Mouse (Mus musculus) myocyte (in vitro differentiated cells): ENCODE measurements at regions not wholly inside any gene's neighbourhood (a gene's known extent, or its start where the extent isn't known, plus 50 kb on each side); places are given as distances from the start of the nearest gene placed in this dataset.

Experiments used
- POLR2A ChIP-seq: IDR thresholded peaks from one replicate; pipeline ENCODE4 v1.6.1; 2011; ENCODE audit warnings: low read depth, mild to moderate bottlenecking, control low read depth, moderate library complexity; ENCODE audit not compliant: insufficient read length
- REST ChIP-seq: IDR thresholded peaks from one replicate; pipeline ENCODE4 v1.6.1; 2011; ENCODE audit warnings: mild to moderate bottlenecking, control low read depth, moderate library complexity; ENCODE audit not compliant: insufficient read depth, insufficient read length
- TCF3 ChIP-seq: IDR thresholded peaks from one replicate; pipeline ENCODE4 v1.6.1; 2011; ENCODE audit warnings: low read depth, control low read depth; ENCODE audit not compliant: insufficient read length

DNA sequence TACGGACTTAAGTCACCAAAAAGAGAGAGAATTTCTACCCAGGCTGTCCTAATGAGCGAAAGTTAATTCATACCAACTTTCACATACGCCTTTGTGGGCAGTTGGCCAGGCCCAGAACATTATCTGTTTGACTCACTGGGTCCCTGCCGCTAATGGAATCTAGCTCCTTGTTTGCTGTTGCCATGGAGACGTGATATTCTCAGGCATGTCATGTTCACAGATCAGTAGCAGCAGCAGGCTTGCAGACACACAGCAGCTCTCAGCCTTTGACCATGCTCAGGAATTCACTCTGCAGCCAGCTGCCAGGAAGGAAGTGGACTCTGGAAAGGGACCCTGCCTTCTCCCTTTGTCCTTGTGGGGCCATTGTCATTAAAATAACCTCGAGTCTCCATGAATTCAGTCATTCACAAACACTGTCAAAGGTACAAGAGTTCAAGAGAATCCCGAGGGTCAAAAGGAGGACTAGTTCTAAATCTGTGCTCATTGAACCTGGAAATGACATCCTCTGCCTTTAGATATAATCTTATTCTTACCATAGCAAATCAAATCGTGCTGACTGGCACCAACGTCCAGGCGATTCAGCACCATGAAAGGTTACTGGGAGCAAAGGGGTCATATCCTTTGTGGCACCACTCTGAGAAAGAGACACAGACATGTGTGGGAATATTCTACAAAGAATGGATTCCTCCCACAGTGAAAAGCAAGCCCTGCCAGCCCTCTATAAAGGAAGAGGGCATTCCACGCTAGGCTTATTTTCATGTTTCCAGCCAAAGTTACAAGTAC, 584.9 kb downstream of the Tmem182 start:
- TF ChIP-seq POLR2A (no peak), REST (no peak), TCF3 (no peak)
